Comparison of ENCODE assay signal across 8 mouse cellular contexts in the genomic region with DNA sequence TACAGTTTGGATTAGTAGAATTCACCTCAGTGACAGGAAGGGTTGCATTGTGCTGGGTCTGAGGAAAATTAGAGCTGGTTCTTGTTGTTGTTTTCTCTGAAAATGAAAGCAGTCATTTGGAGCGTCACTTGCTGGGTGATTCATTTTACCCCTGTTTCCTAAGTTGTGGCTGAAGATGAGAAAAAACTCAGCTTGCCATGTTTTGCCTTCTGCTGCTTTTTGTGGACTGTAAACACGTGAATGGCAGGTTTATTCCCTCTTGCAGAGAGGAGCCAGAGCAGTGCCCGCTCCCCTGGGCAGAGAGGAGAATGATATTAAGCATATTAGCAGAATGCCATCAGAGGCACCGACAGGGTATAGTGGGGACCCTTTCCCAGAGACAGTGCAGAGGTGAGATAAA.
DNase-seq lines count a peak whose midpoint lies in the region; ATAC-seq and TF ChIP-seq lines count a peak whose summit lies in the region.

No protein-coding gene starts in this region.

- no peaks in the 10 kb centered on the region for H3K36me3 ChIP-seq in forebrain, embryonic 10.5 days (replicated peaks)
- H3K36me3 ChIP-seq in limb, embryonic 13.5 days: no peaks in the 10 kb centered on the region
- no peaks in the 10 kb centered on the region for H3K36me3 ChIP-seq in splenic B cell, adult 2 months (ENCODE audit: control insufficient read depth, insufficient read depth, low read length, poor library complexity, severe bottlenecking)

- H3K27ac ChIP-seq in cerebellum, adult 2 months (ENCODE audit: insufficient read depth, low read length): peak overlapping the region; percentile 54; the same call in 1 of the 2 replicates
- peak overlapping the region; percentile 93 for H3K27ac ChIP-seq in forebrain, embryonic 10.5 days
- H3K27ac ChIP-seq in limb, embryonic 13.5 days: no peak overlapping the region

- intact Hi-C loops in left cerebral cortex, postnatal 10 days (cut with DNase I): no loop called here

- peak overlapping the region; percentile 36; the same call in 1 of the 2 replicates for H3K9ac ChIP-seq in limb, embryonic 13.5 days

- no peak for ATAC-seq in limb, embryonic 13.5 days (ENCODE audit: low FRiP score, low read depth)

- peak; percentile 40 to 52 for DNase-seq in cerebellum, adult 2 months
- DNase-seq in cerebellum, adult 9-11 months: no peak
- peak; percentile 69 for DNase-seq in 416B (ENCODE audit: low read depth)
- DNase-seq in forebrain, embryonic 10.5 days (ENCODE audit: extremely low spot score, low spot score): no peak
- peak; percentile 23 for DNase-seq in splenic B cell, adult 2 months (ENCODE audit: low read depth, low spot score)
- no peak for DNase-seq in left cerebral cortex, postnatal 10 days (ENCODE audit: extremely low spot score in 1 of 2, low spot score in 2 of 2)
- no peak for DNase-seq in lung, adult 2 months

- no peaks in the 10 kb centered on the region for H3K27me3 ChIP-seq in cerebellum, adult 2 months (ENCODE audit: control insufficient read depth, insufficient read depth, low read length)
- H3K27me3 ChIP-seq in forebrain, embryonic 10.5 days (ENCODE audit: poor library complexity, severe bottlenecking): no peaks in the 10 kb centered on the region
- no peaks in the 10 kb centered on the region for H3K27me3 ChIP-seq in limb, embryonic 13.5 days
- no peaks in the 10 kb centered on the region for H3K27me3 ChIP-seq in splenic B cell, adult 2 months (ENCODE audit: control insufficient read depth, insufficient read depth, low read length, poor library complexity, severe bottlenecking)

- no peak for TF ChIP-seq POLR2A in cerebellum, adult 2 months (IDR thresholded peaks at IDR 0.05; ENCODE audit: borderline replicate concordance, insufficient read depth, low read length)
- TF ChIP-seq POLR2A in lung, adult 2 months (IDR thresholded peaks at IDR 0.05; ENCODE audit: borderline replicate concordance, extremely low read depth, low read depth, low read length): no peak

- H3K4me2 ChIP-seq in limb, embryonic 13.5 days (replicated peaks): peak overlapping the region; percentile 72

- H3K4me1 ChIP-seq in cerebellum, adult 2 months (ENCODE audit: control insufficient read depth, insufficient read depth, low read length): peaks cover 12% of the 10 kb centered on the region
- peaks cover 52% of the 10 kb centered on the region for H3K4me1 ChIP-seq in forebrain, embryonic 10.5 days
- peaks cover 47% of the 10 kb centered on the region for H3K4me1 ChIP-seq in limb, embryonic 13.5 days
- peaks cover 22% of the 10 kb centered on the region for H3K4me1 ChIP-seq in lung, adult 2 months (ENCODE audit: control insufficient read depth, insufficient read depth, low read length)

- WGBS in cerebellum, adult 2 months: 0% methylated on average over 4 of the region's 4 CpGs
- 30% methylated on average over 4 of the region's 4 CpGs for WGBS in forebrain, embryonic 10.5 days
- 10% methylated on average over 4 of the region's 4 CpGs for WGBS in limb, embryonic 13.5 days
- WGBS in lung, adult 2 months: 17% methylated on average over 4 of the region's 4 CpGs

- no peak for TF ChIP-seq CTCF in cerebellum, adult 2 months (IDR thresholded peaks at IDR 0.05; ENCODE audit: borderline replicate concordance, insufficient read depth, low read depth, low read length)
- TF ChIP-seq CTCF in lung, adult 2 months (IDR thresholded peaks at IDR 0.05; ENCODE audit: insufficient read depth, low read length): no peak

- peak overlapping the region; percentile 34 for H3K4me3 ChIP-seq in cerebellum, adult 2 months (replicated peaks; ENCODE audit: insufficient read depth, low read depth, low read length)
- H3K4me3 ChIP-seq in forebrain, embryonic 10.5 days: peak overlapping the region; percentile 61
- peak overlapping the region; percentile 59 for H3K4me3 ChIP-seq in limb, embryonic 13.5 days
- H3K4me3 ChIP-seq in lung, adult 2 months (replicated peaks; ENCODE audit: extremely low read depth, low read depth, low read length): no peak overlapping the region

- H3K9me3 ChIP-seq in forebrain, embryonic 10.5 days: no peaks in the 10 kb centered on the region
- no peaks in the 10 kb centered on the region for H3K9me3 ChIP-seq in limb, embryonic 13.5 days

Comparison
In these comparisons a context has a peak if more than half of its experiments do, and no peak if none do; other contexts are left out.
1. DNase-seq: peak in cerebellum, adult 2 months (2 of 2), 416B (single experiment) and splenic B cell, adult 2 months (single experiment); none in cerebellum, adult 9-11 months (single experiment), forebrain, embryonic 10.5 days (single experiment), left cerebral cortex, postnatal 10 days (0 of 2) and lung, adult 2 months (single experiment).